Mouse (Mus musculus) liver, embryonic 18 days (tissue): ENCODE results near the gene Plxdc1. TPM values are rescaled to one million over a fixed set of nuclear protein-coding genes. Genes with fewer than 3 reads are reported as not detected.

Experiments used
- polyA plus RNA-seq: library from polyadenylated mRNA; depleted of rRNA; stranded (reverse); fragments of >200 nt; gene quantifications from 2 replicates; pipeline ENCODE4 v1.2.3, GENCODE M21; 2012; rRNA removed

Plxdc1 gene
- polyA plus RNA-seq: 0.76 and 0.85 TPM in 2 replicates

GRCm38 (mm10) chr11:97985727-97986677 lies at the start of gene Plxdc1:
TSS of gene Plxdc1 (minus strand) at chr11:97986444.

DNA sequence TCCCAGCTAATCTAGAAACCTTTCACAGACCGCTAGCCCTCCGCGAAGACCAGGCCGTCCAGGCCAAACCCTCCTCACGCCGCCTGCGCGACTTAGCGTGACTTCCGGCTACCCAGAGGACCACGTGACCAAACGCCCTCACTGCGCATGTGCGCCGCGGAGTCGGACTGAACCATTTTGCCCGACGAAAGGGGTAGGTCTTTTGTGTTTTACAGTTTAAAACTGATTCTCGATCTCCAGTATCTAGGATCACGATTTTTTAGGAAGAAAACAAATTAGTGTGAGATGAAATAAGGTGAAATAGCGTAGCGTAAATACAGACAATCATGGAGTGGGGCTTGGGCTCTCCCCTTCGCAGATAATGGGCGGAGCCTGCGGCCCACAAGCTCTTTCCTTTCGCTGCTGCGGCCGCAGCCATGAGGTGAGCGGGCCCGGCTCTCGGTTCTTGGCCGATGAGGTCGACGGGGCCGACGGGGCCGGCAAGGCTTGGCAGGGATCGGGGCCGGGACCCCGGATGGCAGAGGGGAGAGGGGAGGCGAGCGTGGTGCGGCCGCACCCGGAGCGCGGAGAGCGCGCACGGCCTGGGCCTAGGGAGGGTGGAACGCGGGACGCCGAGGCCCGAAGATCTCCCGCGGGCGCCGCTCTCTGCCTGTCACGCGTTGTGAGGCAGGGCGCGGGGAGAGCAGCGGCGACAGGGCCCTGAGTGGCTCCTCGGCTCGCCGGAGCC lies 40.5 kb upstream of the Plxdc1 start, which contains the start of gene Rpl19:
TSS of gene Rpl19 (plus strand) at position 141 of the 727 bp plus-strand sequence.

DNA sequence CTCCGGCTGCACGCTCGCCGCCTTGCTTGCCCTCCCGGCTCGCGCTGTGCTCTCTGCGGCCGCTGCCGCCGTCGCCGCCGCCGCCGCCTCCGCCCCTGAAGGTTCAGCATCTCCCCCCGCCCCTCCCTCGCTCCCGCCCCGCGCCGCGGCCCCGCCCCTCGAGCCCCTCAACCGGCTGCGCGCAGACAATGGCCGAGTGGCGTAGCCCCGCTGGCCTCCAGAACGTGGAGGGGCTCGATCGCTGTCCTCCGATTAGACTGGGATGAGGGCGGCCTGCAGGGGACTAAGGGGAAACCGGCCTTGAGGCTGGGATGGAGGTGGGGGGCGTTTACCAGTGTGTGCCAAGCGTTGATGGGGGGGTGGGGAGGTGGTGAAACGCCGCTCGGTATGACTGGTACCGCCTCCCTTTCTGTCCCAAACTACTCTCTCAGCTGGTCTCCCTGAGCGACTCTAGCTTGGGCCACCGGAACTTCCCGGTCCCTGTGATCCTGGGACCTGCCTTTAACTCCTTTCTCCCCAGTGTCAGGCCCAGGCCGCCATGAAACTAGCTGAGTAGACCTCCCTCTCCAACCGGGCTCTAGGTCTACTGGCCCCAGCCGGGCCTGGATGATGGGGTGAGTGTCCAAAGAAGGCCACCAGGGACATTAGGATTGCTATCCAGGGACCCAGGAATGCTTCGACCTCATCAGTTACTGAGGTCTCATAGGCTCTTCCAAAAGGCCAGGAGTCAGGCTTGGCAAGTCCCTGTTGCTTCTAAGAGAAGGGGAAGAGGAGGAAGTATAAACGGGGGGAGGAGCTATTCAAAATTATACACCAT lies 36.5 kb upstream of the Plxdc1 start, which contains the start of gene Cacnb1:
TSS of gene Cacnb1 (minus strand) at position 480 of the 817 bp plus-strand sequence.

GRCm38 (mm10) chr11:97995564-97996288 lies 9.5 kb upstream of the Plxdc1 start, which contains the start of gene Arl5c:
TSS of gene Arl5c (minus strand) at chr11:97996181.

GRCm38 (mm10) chr11:97883918-97884600 lies 102.2 kb downstream of the Plxdc1 start, which contains the start of gene Fbxo47:
TSS of gene Fbxo47 (minus strand) at chr11:97884154.

Other genes with a start within 250 kb of the Plxdc1 start
- 4.7 and 5.1 TPM in 2 replicates for gene Pip4k2b, start 241.7 kb downstream of the Plxdc1 start, polyA plus RNA-seq
- gene Cwc25, start 219.9 kb downstream of the Plxdc1 start, polyA plus RNA-seq: 6.0 and 6.5 TPM in 2 replicates
- 0.05 TPM in 1 of 2 replicates, not detected in the other for gene 1700001P01Rik, start 210.5 kb downstream of the Plxdc1 start, polyA plus RNA-seq
- gene Rpl23, start 204.0 kb downstream of the Plxdc1 start, polyA plus RNA-seq: 465 and 506 TPM in 2 replicates
- 26.2 and 29.9 TPM in 2 replicates for gene Lasp1, start 187.4 kb downstream of the Plxdc1 start, polyA plus RNA-seq
- gene B230217C12Rik, start 145.7 kb downstream of the Plxdc1 start, polyA plus RNA-seq: 0.22 and 0.30 TPM in 2 replicates
- 0.24 and 0.28 TPM in 2 replicates for gene Fbxo47, start 102.3 kb downstream of the Plxdc1 start, polyA plus RNA-seq
- 3.9 and 5.6 TPM in 2 replicates for gene Arl5c, start 9.7 kb upstream of the Plxdc1 start, polyA plus RNA-seq
- gene Cacnb1, start 36.6 kb upstream of the Plxdc1 start, polyA plus RNA-seq: 0.65 and 0.72 TPM in 2 replicates
- 850 and 958 TPM in 2 replicates for gene Rpl19, start 40.3 kb upstream of the Plxdc1 start, polyA plus RNA-seq
- 0.02 TPM in 1 of 2 replicates, not detected in the other for gene Stac2, start 67.0 kb upstream of the Plxdc1 start, polyA plus RNA-seq
- gene Fbxl20, start 164.0 kb upstream of the Plxdc1 start, polyA plus RNA-seq: 3.8 and 4.8 TPM in 2 replicates
- 7.7 and 8.1 TPM in 2 replicates for gene Med1, start 206.8 kb upstream of the Plxdc1 start, polyA plus RNA-seq
- gene Cdk12, start 216.6 kb upstream of the Plxdc1 start, polyA plus RNA-seq: 9.2 and 11.4 TPM in 2 replicates